Mouse (Mus musculus) monocyte, adult 2 months (primary cell): ENCODE results near the gene Wasf3.
"Not testable (repeated sequence)": the region's sequence is repeated elsewhere in the genome, so short reads cannot be mapped to it uniquely, and the experiment has no call there.

Source experiments
- DNase-seq, 2 experiments: peaks; one replicate each; pipeline ENCODE4 v3.0.0; 2022; ENCODE audit warnings: low spot score in 2 of 2, low read depth in 1 of 2

Gene Wasf3

GRCm38 (mm10) chr5:146398386-146399115 is 13.8 kb downstream of the Wasf3 start:
- DNase-seq = no peak

- not testable (repeated sequence) for DNase-seq
Observed at GRCm38 (mm10) chr5:146401012-146401411, 16.2 kb downstream of the Wasf3 start.

GRCm38 (mm10) chr5:146402311-146402710 is 17.5 kb downstream of the Wasf3 start:
- DNase-seq = no peak

- no peak for DNase-seq
Observed at GRCm38 (mm10) chr5:146403923-146404322, 19.1 kb downstream of the Wasf3 start.

GRCm38 (mm10) chr5:146406133-146406532 is 21.3 kb downstream of the Wasf3 start:
- DNase-seq = no peak

GRCm38 (mm10) chr5:146407791-146408190 is 23.0 kb downstream of the Wasf3 start:
- no peak for DNase-seq

GRCm38 (mm10) chr5:146408604-146409003 is 23.8 kb downstream of the Wasf3 start:
- no peak for DNase-seq

GRCm38 (mm10) chr5:146410821-146411220 is 26.0 kb downstream of the Wasf3 start:
- no peak for DNase-seq

- no peak for DNase-seq
Observed at GRCm38 (mm10) chr5:146412743-146413430, 28.1 kb downstream of the Wasf3 start.

GRCm38 (mm10) chr5:146414611-146415010 is 29.8 kb downstream of the Wasf3 start:
- no peak for DNase-seq

- DNase-seq = no peak
Observed at GRCm38 (mm10) chr5:146415218-146415617, 30.4 kb downstream of the Wasf3 start.

GRCm38 (mm10) chr5:146416331-146417110 is 31.7 kb downstream of the Wasf3 start:
- DNase-seq = no peak

GRCm38 (mm10) chr5:146418092-146418491 is 33.3 kb downstream of the Wasf3 start:
- no peak for DNase-seq

- DNase-seq = no peak
Observed at GRCm38 (mm10) chr5:146420081-146420480, 35.3 kb downstream of the Wasf3 start.

- no peak for DNase-seq
Observed at GRCm38 (mm10) chr5:146424711-146425326, 40.0 kb downstream of the Wasf3 start.

GRCm38 (mm10) chr5:146425656-146426055 is 40.9 kb downstream of the Wasf3 start:
- DNase-seq = no peak

- no peak for DNase-seq
Observed at GRCm38 (mm10) chr5:146428109-146428508, 43.3 kb downstream of the Wasf3 start.

GRCm38 (mm10) chr5:146431821-146432220 is 47.0 kb downstream of the Wasf3 start:
- no peak for DNase-seq

GRCm38 (mm10) chr5:146432476-146432875 is 47.7 kb downstream of the Wasf3 start:
- no peak for DNase-seq

- DNase-seq = no peak
Observed at GRCm38 (mm10) chr5:146435316-146435715, 50.5 kb downstream of the Wasf3 start.

GRCm38 (mm10) chr5:146436796-146437195 is 52.0 kb downstream of the Wasf3 start:
- no peak for DNase-seq
